Mouse (Mus musculus) heart, adult 10 weeks (tissue): ENCODE results near the gene Fancg. TPM values are rescaled to one million over a fixed set of nuclear protein-coding genes. Genes with fewer than 3 reads are reported as not detected.

Experiments
- polyA plus RNA-seq: library from polyadenylated mRNA; stranded (reverse); fragments of 350-450 nt; fragmentation: Illumina TruSeq; extraction: RNeasy Lipid Tissue Mini Kit (QIAGEN cat#74804); gene quantifications from one replicate; pipeline ENCODE4 v1.2.3, GENCODE M21; 2014; ENCODE audit warnings: low read depth, low replicate concordance

Fancg gene
- polyA plus RNA-seq, result 2.6 TPM

GRCm38 (mm10) chr4:43010161-43011038 lies at the start of gene Fancg:
Gene Fancg (minus strand): TSS chr4:43010506.

GRCm38 (mm10) chr4:43058753-43059654 lies 48.7 kb upstream of the Fancg start, which contains the start of gene Unc13b:
Gene Unc13b (plus strand): TSS chr4:43058953.

GRCm38 (mm10) chr4:43045659-43046302 lies 35.5 kb upstream of the Fancg start, which contains the start of gene Fam214b:
Gene Fam214b (minus strand): TSS chr4:43046220.

GRCm38 (mm10) chr4:43031237-43031995 lies 21.1 kb upstream of the Fancg start, which contains the start of gene Stoml2:
Gene Stoml2 (minus strand): TSS chr4:43031710.

GRCm38 (mm10) chr4:43025084-43025960 lies 15.0 kb upstream of the Fancg start, which contains the start of gene Pigo:
Gene Pigo (minus strand): TSS chr4:43025819.

GRCm38 (mm10) chr4:43000141-43000986 lies 9.9 kb downstream of the Fancg start, which contains the start of gene Vcp:
Gene Vcp (minus strand): TSS chr4:43000507.

GRCm38 (mm10) chr4:42969304-42969703 lies 41.0 kb downstream of the Fancg start, which contains the start of gene 1700022I11Rik:
Gene 1700022I11Rik (plus strand): TSS chr4:42969604.

Other genes with a start within 250 kb of the Fancg start
- gene Ccl21a, start 236.5 kb downstream of the Fancg start, polyA plus RNA-seq, result 53.5 TPM
- gene Fam205a1, start 156.6 kb downstream of the Fancg start, polyA plus RNA-seq, result not detected
- 0.21 TPM for gene Gm12394, start 153.7 kb downstream of the Fancg start, polyA plus RNA-seq
- 0.81 TPM for gene Fam205c, start 136.3 kb downstream of the Fancg start, polyA plus RNA-seq
- gene Phf24, start 93.8 kb downstream of the Fancg start, polyA plus RNA-seq, result 1.8 TPM
- gene Dnajb5, start 60.7 kb downstream of the Fancg start, polyA plus RNA-seq, result 87.1 TPM
- gene 1700022I11Rik, start 40.9 kb downstream of the Fancg start, polyA plus RNA-seq, result not detected
- 315 TPM for gene Vcp, start 10.0 kb downstream of the Fancg start, polyA plus RNA-seq
- 16.0 TPM for gene Pigo, start 15.3 kb upstream of the Fancg start, polyA plus RNA-seq
- gene Stoml2, start 21.2 kb upstream of the Fancg start, polyA plus RNA-seq, result 111 TPM
- 28.0 TPM for gene Fam214b, start 35.7 kb upstream of the Fancg start, polyA plus RNA-seq
- 14.5 TPM for gene Unc13b, start 48.4 kb upstream of the Fancg start, polyA plus RNA-seq